Mouse (Mus musculus): ENCODE results near the gene Rhbdd3.

The Rhbdd3 gene

GRCm38 (mm10) chr11:5098736-5099542 lies at the start of gene Rhbdd3, which contains the start of gene Ewsr1:
TSS of gene Rhbdd3 (plus strand) at chr11:5098926.
TSS of gene Ewsr1 (minus strand) at chr11:5099266.
- DNase-seq (ENCODE audit: low read depth): peak; percentile 72

GRCm38 (mm10) chr11:5051629-5052028 lies 47.1 kb upstream of the Rhbdd3 start:
- no peak for DNase-seq (ENCODE audit: low read depth)

- DNase-seq (ENCODE audit: low read depth): no peak
Measured at GRCm38 (mm10) chr11:5052200-5052854, 46.4 kb upstream of the Rhbdd3 start.

GRCm38 (mm10) chr11:5054151-5054550 lies 44.6 kb upstream of the Rhbdd3 start:
- no peak for DNase-seq (ENCODE audit: low read depth)

- no peak for DNase-seq (ENCODE audit: low read depth)
Measured at GRCm38 (mm10) chr11:5054874-5055273, 43.9 kb upstream of the Rhbdd3 start.

DNA sequence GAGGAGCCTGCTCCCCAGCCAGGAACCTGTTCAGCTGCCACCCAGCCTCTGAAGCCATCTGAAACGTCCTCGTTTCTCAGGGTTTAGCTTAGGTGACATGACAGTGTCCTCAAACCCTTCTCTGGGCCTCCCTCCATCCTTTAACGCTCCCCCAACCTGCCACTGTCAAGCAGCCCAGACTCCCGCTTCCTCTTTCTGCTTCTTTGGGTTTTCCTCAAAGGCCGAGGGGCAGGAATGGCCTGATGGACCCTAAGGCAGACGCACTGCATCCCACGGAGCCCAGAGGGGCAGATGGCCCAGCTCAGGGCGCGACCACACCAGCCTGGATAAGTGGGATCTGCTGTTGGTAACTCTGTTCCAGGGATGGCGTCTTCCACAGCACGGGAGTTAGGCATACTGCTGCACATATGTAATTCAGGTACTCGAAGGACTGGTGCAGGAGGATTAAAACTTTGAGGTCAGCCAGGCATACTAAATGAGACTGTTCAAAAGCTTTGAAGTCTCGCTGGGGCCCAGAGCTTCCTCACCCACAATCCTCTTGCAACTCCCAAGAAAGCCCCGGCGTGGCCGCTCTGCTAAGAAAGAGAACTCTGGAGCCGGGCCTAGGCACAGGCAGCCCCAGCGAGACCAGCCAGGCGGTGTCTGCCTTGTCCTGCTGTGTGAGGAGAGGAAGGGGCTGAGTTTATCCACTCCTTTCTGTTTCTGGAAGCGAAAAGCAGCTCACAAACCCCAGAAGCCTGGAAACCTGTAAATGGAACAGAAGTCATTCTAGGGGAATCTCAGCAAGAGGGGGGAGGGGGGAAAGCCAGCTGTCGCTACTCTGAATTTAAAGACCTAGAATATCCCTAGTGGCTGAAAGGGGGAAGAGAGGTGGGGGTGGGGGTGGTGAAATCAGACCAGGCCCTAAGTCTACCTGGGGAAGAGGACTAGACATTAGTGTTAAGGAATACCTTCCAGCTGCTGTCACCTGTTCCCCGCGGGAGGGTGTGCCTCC lies 42.5 kb upstream of the Rhbdd3 start:
- no peak for DNase-seq (ENCODE audit: low read depth)

GRCm38 (mm10) chr11:5057064-5057463 lies 41.7 kb upstream of the Rhbdd3 start:
- no peak for DNase-seq (ENCODE audit: low read depth)

GRCm38 (mm10) chr11:5057541-5057855 lies 41.2 kb upstream of the Rhbdd3 start:
- no peak for DNase-seq (ENCODE audit: low read depth)

DNA sequence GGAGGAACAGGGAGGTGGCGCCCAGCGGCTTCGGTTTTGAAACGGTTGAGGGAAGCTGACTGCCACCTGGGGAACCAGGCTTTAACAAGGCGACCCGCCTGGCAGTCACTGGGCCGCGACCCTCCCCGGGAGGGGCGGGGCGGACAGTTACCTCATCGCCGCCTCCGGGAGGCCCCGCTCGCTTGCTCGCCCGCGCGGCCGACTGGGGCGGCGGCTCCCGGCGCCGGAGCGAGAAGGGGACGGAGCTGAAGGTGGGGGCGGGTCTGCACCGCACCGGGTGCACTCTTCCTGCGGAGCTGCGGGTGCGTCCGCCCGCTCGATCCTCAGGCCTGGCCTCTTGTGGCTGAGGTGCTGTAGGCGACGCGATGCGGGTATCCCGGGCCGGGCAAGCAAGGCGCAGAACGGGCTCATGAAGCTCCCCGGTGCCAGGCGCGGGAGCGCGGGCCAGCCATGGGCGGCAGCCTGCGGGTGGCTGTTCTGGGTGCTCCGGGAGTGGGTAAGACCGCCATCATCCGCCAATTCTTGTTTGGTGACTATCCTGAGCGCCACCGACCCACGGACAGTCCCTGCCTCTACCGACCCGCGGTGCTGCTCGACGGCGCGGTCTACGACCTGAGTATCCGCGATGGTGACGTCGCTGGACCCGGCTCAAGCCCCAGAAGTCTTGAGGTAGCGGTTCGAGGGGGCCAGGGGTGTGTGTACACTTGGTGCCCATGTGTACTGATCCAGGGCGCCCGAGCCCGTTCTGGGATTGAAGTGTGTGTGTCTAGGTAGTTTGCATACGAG lies 40.7 kb upstream of the Rhbdd3 start, which contains the start of gene Rasl10a:
Gene Rasl10a, plus strand, starts transcription at position 273 of the 786 bp plus-strand sequence.
- DNase-seq (ENCODE audit: low read depth): no peak

GRCm38 (mm10) chr11:5058783-5059182 lies 39.9 kb upstream of the Rhbdd3 start:
- DNase-seq (ENCODE audit: low read depth): no peak

DNA sequence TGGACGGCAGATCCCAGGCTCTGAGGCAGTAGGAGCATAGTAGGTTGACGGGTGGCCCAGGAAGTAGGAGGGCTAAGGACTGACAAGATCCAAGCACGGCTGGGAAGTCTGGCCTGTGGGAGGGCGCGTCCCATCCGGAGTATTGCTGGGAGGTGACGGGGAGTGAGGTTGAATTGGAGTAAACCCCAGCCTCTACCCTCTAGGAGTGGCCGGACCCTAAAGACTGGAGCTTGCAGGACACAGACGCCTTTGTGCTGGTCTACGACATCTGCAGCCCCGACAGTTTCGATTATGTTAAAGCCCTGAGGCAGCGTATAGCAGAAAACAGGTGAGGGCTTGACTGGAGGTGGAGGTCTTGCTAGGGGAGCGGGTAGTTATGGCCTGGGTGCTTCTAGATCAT lies 39.5 kb upstream of the Rhbdd3 start:
- no peak for DNase-seq (ENCODE audit: low read depth)

- DNase-seq (ENCODE audit: low read depth): no peak
Measured at GRCm38 (mm10) chr11:5059704-5060156, 39.0 kb upstream of the Rhbdd3 start.

GRCm38 (mm10) chr11:5060756-5061412 lies 37.8 kb upstream of the Rhbdd3 start:
- no peak for DNase-seq (ENCODE audit: low read depth)

GRCm38 (mm10) chr11:5061413-5062139 lies 37.1 kb upstream of the Rhbdd3 start:
- DNase-seq (ENCODE audit: low read depth): peak; percentile 92

DNA sequence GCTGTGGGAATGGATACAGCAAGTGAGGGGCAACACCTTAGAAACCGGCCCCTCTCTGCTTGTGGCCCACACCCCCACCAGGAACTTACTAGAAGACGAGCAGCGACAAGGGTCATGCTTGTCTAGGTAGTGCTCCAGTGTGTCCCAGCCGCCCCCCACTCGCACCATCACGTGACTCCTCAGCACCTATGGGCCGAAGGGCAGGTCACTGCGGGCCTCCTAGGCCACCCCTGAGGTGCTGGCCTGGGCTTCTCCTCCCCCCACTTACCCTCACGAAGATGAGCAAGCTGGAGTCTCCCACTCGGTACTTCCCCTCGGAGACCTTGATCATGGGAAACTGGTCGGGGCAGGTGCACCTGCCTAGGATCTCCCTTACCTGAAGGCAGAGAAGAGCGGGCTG lies 36.4 kb upstream of the Rhbdd3 start:
- no peak for DNase-seq (ENCODE audit: low read depth)

GRCm38 (mm10) chr11:5062860-5063505 lies 35.7 kb upstream of the Rhbdd3 start:
- DNase-seq (ENCODE audit: low read depth): no peak

GRCm38 (mm10) chr11:5063561-5064281 lies 35.0 kb upstream of the Rhbdd3 start:
- DNase-seq (ENCODE audit: low read depth): no peak

DNA sequence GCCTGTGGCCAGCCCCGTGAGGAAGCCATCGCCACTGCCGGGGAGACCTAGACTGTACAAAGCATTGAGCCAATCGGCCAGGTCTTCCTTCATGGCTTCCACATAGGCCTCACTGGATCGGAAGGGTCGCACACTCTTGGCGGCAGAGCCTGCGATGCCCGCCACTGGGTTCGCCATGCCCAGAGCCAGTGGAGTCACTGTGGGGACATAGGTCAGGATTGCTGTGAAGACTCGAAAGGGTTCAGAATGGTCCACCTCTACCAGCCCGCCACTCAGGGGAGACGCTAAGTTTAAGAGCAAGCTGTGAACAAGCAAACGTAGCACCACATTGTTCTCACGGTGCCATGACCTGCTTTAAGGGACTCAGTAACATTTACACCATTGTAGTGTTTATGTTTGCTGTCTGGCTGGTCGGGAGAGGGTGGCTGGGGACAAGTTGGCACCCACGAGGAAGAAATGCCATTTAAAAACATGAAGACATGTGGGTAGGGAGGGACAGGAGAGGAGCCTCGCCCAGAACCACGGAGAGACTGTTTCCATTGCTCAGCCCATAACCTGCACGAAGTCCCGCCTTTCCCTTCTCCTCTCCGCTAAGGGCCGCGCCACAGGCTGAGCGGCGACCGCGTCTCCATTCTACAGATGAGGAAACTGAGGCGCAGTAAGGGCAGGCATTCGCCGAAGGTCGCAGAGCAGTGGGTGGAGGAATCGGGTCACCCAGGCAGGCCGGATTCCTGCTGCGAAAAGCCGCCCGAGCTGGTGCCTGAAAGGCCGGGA lies 34.3 kb upstream of the Rhbdd3 start:
- DNase-seq (ENCODE audit: low read depth): no peak
